Mouse (Mus musculus): ENCODE data around the gene Gdpd3. TPM values are rescaled to one million over a fixed set of nuclear protein-coding genes. Genes with fewer than 3 reads are reported as not detected.
"Not testable (repeated sequence)": the region's sequence is repeated elsewhere in the genome, so short reads cannot be mapped to it uniquely, and the experiment has no call there.

The Gdpd3 gene
- polyA plus RNA-seq (2015; fragmentation: Nextera tagmentation; extraction: Ambion mirVana), result 0.75 and 1.00 TPM in 2 replicates

DNA sequence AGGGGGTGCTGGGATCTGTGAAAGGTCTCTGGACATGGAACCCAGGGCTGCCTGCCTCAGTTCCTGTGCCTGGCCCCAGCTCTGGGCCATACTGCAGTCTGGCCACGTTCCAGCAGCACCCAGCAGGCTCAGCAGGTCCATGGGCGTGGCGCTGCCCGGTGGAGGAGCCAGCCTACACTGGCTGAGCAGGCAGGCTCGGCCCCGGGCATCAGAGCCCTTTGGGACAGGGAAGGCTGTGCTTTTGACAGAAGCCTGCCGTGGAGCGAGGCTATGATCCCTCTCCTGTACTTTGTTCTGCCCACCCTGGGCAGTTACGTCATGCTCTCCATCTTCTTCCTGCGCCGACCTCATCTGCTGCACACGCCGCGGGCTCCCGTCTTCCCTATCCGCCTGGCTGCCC lies at the start of gene Gdpd3:
Gdpd3 (plus strand) TSS at position 134 of the 400 bp plus-strand sequence.
- Histone ChIP-seq H3K27me3 (ENCODE audit: control insufficient read depth, insufficient read depth, low read length) (no peaks in the 10 kb centered on the region), H3K9me3 (replicated peaks; ENCODE audit: control insufficient read depth, low read length) (no peaks in the 10 kb centered on the region), H3K4me3 (ENCODE audit: low read length) (no peak within 1 kb of the TSS), H3K4me2 (ENCODE audit: low read depth, low read length) (no peak within 1 kb of the TSS), H3K9ac (ENCODE audit: low read length) (no peak within 1 kb of the TSS), H3K27ac (ENCODE audit: low read length) (no peak within 1 kb of the TSS), H3K36me3 (ENCODE audit: control insufficient read depth, insufficient read depth) (peaks cover 22% of the 10 kb centered on the region), H3K4me1 (ENCODE audit: control insufficient read depth, insufficient read depth, low read length) (peaks cover 16% of the 10 kb centered on the region)
- no peak for ATAC-seq (replicated peaks; ENCODE audit: extremely low read depth, insufficient read depth, low FRiP score)
- WGBS, result 90% methylated on average over 16 of the region's 16 CpGs

DNA sequence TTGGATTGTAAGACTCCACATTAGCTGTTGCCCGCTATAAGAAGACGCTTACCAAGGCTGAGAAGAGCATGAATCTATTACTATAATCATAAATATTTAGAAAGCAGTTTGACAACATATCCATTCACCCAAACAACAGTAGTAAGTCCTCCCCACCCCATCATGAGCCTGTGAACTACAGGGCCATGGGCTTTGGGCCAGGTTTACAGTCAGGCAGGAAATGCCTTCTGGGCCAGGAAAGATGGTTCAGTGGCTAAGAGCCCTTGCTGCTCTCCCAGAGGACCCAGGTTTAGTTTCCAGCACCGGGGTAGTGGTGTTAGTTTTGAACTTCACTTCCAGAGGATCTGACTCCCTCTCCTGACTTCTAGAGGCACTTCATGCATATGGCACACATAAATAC lies 48.6 kb upstream of the Gdpd3 start:
- no peak for ATAC-seq (replicated peaks; ENCODE audit: extremely low read depth, insufficient read depth, low FRiP score)
- H3K4me3 ChIP-seq (ENCODE audit: low read length), result no peak overlapping the region
- H3K9ac ChIP-seq (ENCODE audit: low read length), result no peak overlapping the region
- no peaks in the 10 kb centered on the region for H3K36me3 ChIP-seq (ENCODE audit: control insufficient read depth, insufficient read depth)
- 0 out of 2 replicates have a peak, but pooled peaks cover 2% of the 10 kb centered on the region for H3K9me3 ChIP-seq (replicated peaks; ENCODE audit: control insufficient read depth, low read length)
- 81% methylated on average over 3 of the region's 3 CpGs for WGBS
- H3K4me2 ChIP-seq (ENCODE audit: low read depth, low read length), result no peak overlapping the region
- no peak overlapping the region for H3K27ac ChIP-seq (ENCODE audit: low read length)
- H3K27me3 ChIP-seq (ENCODE audit: control insufficient read depth, insufficient read depth, low read length), result no peaks in the 10 kb centered on the region
- H3K4me1 ChIP-seq (ENCODE audit: control insufficient read depth, insufficient read depth, low read length), result no peaks in the 10 kb centered on the region

- Histone ChIP-seq H3K36me3 (ENCODE audit: control insufficient read depth, insufficient read depth) (no peaks in the 10 kb centered on the region), H3K9ac (ENCODE audit: low read length) (no peak overlapping the region), H3K27ac (ENCODE audit: low read length) (no peak overlapping the region), H3K4me2 (ENCODE audit: low read depth, low read length) (no peak overlapping the region), H3K4me3 (ENCODE audit: low read length) (no peak overlapping the region), H3K9me3 (replicated peaks; ENCODE audit: control insufficient read depth, low read length) (0 out of 2 replicates have a peak, but pooled peaks cover 2% of the 10 kb centered on the region), H3K4me1 (ENCODE audit: control insufficient read depth, insufficient read depth, low read length) (no peaks in the 10 kb centered on the region), H3K27me3 (ENCODE audit: control insufficient read depth, insufficient read depth, low read length) (no peaks in the 10 kb centered on the region)
- ATAC-seq (replicated peaks; ENCODE audit: extremely low read depth, insufficient read depth, low FRiP score), result no peak
- 91% methylated on average over 5 of the region's 5 CpGs for WGBS
Observed at GRCm38 (mm10) chr7:126718787-126719337, 47.3 kb upstream of the Gdpd3 start.

- no peak for ATAC-seq (replicated peaks; ENCODE audit: extremely low read depth, insufficient read depth, low FRiP score)
- H3K9me3 ChIP-seq (replicated peaks; ENCODE audit: control insufficient read depth, low read length), result 0 out of 2 replicates have a peak, but pooled peaks cover 2% of the 10 kb centered on the region
- no peak overlapping the region for H3K27ac ChIP-seq (ENCODE audit: low read length)
- H3K4me1 ChIP-seq (ENCODE audit: control insufficient read depth, insufficient read depth, low read length), result no peaks in the 10 kb centered on the region
- no peaks in the 10 kb centered on the region for H3K27me3 ChIP-seq (ENCODE audit: control insufficient read depth, insufficient read depth, low read length)
- H3K4me3 ChIP-seq (ENCODE audit: low read length), result no peak overlapping the region
- no peak overlapping the region for H3K9ac ChIP-seq (ENCODE audit: low read length)
- WGBS, result 93% methylated on average over 13 of the region's 13 CpGs
- H3K36me3 ChIP-seq (ENCODE audit: control insufficient read depth, insufficient read depth), result no peaks in the 10 kb centered on the region
- H3K4me2 ChIP-seq (ENCODE audit: low read depth, low read length), result no peak overlapping the region
Observed at GRCm38 (mm10) chr7:126721635-126722034, 44.5 kb upstream of the Gdpd3 start.

- H3K9ac ChIP-seq (ENCODE audit: low read length), result no peak overlapping the region
- 61% methylated on average over 3 of the region's 3 CpGs for WGBS
- H3K4me2 ChIP-seq (ENCODE audit: low read depth, low read length), result no peak overlapping the region
- ATAC-seq (replicated peaks; ENCODE audit: extremely low read depth, insufficient read depth, low FRiP score), result no peak
- H3K36me3 ChIP-seq (ENCODE audit: control insufficient read depth, insufficient read depth), result no peaks in the 10 kb centered on the region
- no peaks in the 10 kb centered on the region for H3K4me1 ChIP-seq (ENCODE audit: control insufficient read depth, insufficient read depth, low read length)
- H3K27ac ChIP-seq (ENCODE audit: low read length), result no peak overlapping the region
- no peak overlapping the region for H3K4me3 ChIP-seq (ENCODE audit: low read length)
- H3K9me3 ChIP-seq (replicated peaks; ENCODE audit: control insufficient read depth, low read length), result no peaks in the 10 kb centered on the region
- no peaks in the 10 kb centered on the region; the same call in 1 of the 2 replicates for H3K27me3 ChIP-seq (ENCODE audit: control insufficient read depth, insufficient read depth, low read length)
Observed at GRCm38 (mm10) chr7:126725077-126725476, 41.1 kb upstream of the Gdpd3 start.

- 72% methylated on average over 5 of the region's 5 CpGs for WGBS
- Histone ChIP-seq H3K4me1 (ENCODE audit: control insufficient read depth, insufficient read depth, low read length) (no peaks in the 10 kb centered on the region), H3K9ac (ENCODE audit: low read length) (no peak overlapping the region), H3K4me2 (ENCODE audit: low read depth, low read length) (no peak overlapping the region), H3K9me3 (replicated peaks; ENCODE audit: control insufficient read depth, low read length) (no peaks in the 10 kb centered on the region), H3K36me3 (ENCODE audit: control insufficient read depth, insufficient read depth) (no peaks in the 10 kb centered on the region), H3K4me3 (ENCODE audit: low read length) (no peak overlapping the region), H3K27me3 (ENCODE audit: control insufficient read depth, insufficient read depth, low read length) (no peaks in the 10 kb centered on the region; the same call in 1 of the 2 replicates), H3K27ac (ENCODE audit: low read length) (no peak overlapping the region)
- ATAC-seq (replicated peaks; ENCODE audit: extremely low read depth, insufficient read depth, low FRiP score), result no peak
Observed at GRCm38 (mm10) chr7:126725667-126726066, 40.5 kb upstream of the Gdpd3 start.

DNA sequence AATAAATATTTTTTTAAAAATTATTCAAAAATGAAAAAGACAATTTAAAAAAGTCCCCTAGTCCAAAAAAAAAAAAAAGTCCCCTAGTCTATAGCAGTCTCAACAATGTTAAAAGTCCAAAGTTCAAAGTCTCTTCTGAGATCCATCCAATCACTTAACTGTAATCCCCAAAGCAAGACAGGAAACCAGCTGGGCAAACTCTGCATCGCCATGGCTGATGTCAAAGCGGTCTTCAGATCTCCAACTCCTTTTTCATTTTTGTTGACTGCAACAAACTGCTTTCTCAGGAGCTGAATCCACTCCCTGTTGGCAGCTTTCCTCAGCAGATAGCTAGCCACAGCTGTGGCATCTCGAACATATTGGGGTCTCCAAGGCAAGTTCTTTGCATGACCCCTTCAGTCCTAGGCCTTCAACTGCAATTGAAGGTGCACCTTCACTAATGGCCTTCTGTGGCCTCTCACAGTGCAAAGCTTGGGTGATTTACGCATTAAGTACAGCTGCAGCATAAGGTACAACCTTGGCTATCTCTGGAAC lies 35.8 kb upstream of the Gdpd3 start:
- H3K36me3 ChIP-seq (ENCODE audit: control insufficient read depth, insufficient read depth); H3K4me2 ChIP-seq (ENCODE audit: low read depth, low read length); H3K9me3 ChIP-seq (replicated peaks; ENCODE audit: control insufficient read depth, low read length); ATAC-seq (replicated peaks; ENCODE audit: extremely low read depth, insufficient read depth, low FRiP score); H3K4me3 ChIP-seq (ENCODE audit: low read length); H3K4me1 ChIP-seq (ENCODE audit: control insufficient read depth, insufficient read depth, low read length); H3K27ac ChIP-seq (ENCODE audit: low read length); H3K9ac ChIP-seq (ENCODE audit: low read length); H3K27me3 ChIP-seq (ENCODE audit: control insufficient read depth, insufficient read depth, low read length): not testable (repeated sequence)
- WGBS, result 66% methylated on average over 4 of the region's 4 CpGs

DNA sequence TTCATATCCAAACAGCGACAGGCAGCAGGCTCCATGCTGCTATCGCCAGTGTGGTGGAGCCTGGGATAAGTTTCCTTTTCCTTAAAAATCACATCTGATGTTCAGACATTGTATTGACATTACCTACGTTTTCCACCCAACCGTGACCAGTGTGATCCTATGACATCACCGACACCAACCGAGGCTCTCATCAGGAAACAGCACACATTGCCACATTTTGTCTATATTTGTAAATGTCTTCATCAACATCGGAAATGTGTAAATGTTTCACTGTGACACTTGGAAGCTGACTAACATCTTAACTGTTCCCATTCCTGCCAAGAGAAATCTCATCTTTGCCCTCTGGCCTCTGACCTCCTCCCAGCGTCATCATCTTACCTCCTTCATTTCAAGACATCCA lies 30.0 kb upstream of the Gdpd3 start:
- Histone ChIP-seq H3K27ac (ENCODE audit: low read length) (no peak overlapping the region), H3K4me2 (ENCODE audit: low read depth, low read length) (no peak overlapping the region), H3K9me3 (replicated peaks; ENCODE audit: control insufficient read depth, low read length) (no peaks in the 10 kb centered on the region), H3K27me3 (ENCODE audit: control insufficient read depth, insufficient read depth, low read length) (no peaks in the 10 kb centered on the region), H3K4me3 (ENCODE audit: low read length) (no peak overlapping the region), H3K36me3 (ENCODE audit: control insufficient read depth, insufficient read depth) (no peaks in the 10 kb centered on the region), H3K4me1 (ENCODE audit: control insufficient read depth, insufficient read depth, low read length) (no peaks in the 10 kb centered on the region), H3K9ac (ENCODE audit: low read length) (no peak overlapping the region)
- WGBS, result 71% methylated on average over 8 of the region's 8 CpGs
- ATAC-seq (replicated peaks; ENCODE audit: extremely low read depth, insufficient read depth, low FRiP score), result no peak

GRCm38 (mm10) chr7:126739551-126739950 lies 26.6 kb upstream of the Gdpd3 start:
- 77% methylated on average over 17 of the region's 17 CpGs for WGBS
- Histone ChIP-seq H3K36me3 (ENCODE audit: control insufficient read depth, insufficient read depth) (no peaks in the 10 kb centered on the region), H3K4me3 (ENCODE audit: low read length) (no peak overlapping the region), H3K27ac (ENCODE audit: low read length) (no peak overlapping the region), H3K4me2 (ENCODE audit: low read depth, low read length) (no peak overlapping the region), H3K9me3 (replicated peaks; ENCODE audit: control insufficient read depth, low read length) (no peaks in the 10 kb centered on the region), H3K9ac (ENCODE audit: low read length) (no peak overlapping the region), H3K4me1 (ENCODE audit: control insufficient read depth, insufficient read depth, low read length) (no peaks in the 10 kb centered on the region), H3K27me3 (ENCODE audit: control insufficient read depth, insufficient read depth, low read length) (no peaks in the 10 kb centered on the region)
- ATAC-seq (replicated peaks; ENCODE audit: extremely low read depth, insufficient read depth, low FRiP score), result no peak

All from heart, embryonic 16.5 days (tissue).